Mouse (Mus musculus): ENCODE data around the gene Ralgps1. TPM values are rescaled to one million over a fixed set of nuclear protein-coding genes. Genes with fewer than 3 reads are reported as not detected.

The Ralgps1 gene
- 1 to 10 TPM; 5.9 to 6.7 TPM for polyA plus RNA-seq (2017; shearing (Covaris generic))

DNA sequence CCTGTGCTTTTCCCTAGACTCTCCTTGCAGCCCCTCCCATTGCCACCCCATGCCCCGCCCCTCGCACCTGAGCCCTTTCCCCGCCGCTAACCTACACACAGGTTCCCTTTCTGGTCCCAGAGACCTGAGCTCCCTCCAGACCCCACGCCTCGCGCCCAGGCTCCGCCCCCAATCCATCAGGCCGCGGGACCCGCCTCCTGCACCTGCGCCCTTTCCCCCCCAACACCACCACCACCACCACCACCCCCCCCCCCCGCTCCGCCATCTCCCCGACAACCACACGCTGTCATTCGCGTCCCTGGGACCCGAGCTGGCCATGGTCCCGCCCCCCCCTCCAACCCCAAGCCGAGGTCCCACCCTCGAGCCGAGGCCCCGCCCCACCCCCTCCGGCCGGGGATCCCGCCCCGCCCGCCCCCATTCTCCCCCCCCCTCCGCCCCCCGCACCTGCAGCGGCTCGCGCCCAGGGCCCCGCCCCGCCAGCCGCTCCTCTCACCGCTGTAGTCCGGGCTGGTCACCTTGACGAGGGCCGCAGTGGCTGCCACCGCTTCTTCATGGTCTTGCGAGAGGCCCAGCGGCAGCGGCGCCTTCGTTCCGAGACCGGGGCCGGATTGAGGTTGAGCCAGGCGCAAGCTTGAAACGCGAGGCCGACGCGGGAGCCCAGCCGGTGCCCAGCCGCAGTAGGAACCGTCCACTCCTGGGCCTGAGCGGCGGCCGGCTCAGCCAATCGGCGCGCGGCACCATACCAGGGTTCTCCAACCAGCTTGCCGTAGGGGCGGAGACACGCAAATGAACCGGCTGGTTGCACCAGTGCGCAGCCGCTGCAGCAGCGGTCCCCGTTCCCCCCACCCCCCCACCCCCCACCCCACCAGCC is at the start of gene Ralgps1:
Gene Ralgps1 (minus strand): TSS at position 710 of the 871 bp plus-strand sequence.

DNA sequence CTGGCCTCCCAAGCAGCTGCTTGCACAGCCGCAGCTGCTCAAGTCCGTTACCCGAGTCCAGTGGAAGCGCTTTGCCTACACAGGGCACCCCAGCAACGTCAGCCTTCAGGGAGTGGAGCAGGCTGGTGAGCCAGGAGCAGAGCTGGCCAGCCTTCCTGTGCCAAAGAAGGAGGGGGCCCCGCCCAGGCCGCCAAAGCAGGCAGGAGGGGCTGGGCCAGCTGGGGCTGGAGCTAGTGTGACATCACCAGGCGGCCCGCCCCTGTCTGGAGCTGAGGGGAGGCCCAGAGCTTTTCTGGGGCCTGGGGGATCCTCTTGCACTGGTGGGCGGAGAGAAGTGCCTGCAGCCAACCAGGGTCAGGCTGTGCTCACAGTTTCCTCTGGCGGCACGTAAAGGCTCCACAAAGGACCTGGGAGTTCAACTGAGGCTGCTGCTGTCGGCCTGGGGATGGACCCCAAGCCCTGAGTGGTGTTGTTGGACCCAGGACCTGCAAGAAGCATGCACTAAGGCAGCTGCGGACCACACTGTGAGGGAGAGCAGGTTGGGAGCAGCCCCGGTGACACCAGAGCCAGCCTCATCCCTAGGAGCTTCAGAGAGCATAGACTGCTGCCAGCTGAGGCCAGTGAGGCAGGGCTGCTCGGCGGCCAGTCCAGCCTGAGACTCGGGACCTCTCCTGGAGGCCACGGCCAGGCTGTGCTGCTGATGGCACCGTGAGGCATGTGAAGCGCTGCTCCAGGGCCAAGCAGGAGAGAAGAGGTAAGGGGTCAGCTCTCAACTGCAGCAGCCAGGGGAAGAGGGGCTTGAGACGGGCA is 155.4 kb downstream of the Ralgps1 start, which contains the start of gene Angptl2:
Gene Angptl2 (plus strand): TSS at position 370 of the 810 bp plus-strand sequence.

DNA sequence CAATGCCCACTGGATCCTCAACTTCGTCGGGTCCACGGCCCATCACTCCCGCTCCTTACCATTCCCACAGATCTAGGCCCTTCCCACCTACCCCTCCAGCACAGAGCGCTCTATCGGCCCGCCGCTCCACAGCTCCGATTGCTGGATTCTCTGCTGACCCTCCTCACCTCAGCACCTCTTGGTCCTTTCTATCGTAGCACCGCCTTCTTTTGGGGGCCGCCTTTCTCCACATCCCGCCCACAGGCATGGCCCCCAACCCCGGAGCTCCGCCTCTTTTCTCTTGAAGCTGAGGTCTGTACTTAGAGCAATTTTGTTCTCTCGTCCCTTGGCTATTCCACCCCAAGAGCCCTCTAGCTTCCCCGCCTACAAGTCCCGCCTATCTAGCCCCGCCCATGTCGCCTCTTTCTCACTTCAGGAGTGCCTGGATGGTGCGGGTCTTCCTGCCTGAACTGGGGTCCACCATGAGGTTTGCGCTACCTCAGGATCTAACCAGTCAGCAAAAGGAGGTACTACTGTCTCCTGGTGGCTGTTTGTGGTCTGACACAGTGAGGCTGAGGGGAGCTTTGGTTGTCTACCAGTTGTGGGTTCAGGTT is 239.7 kb downstream of the Ralgps1 start, which contains the start of gene Garnl3:
Gene Garnl3 (minus strand): TSS at position 155 of the 593 bp plus-strand sequence.

Other genes starting within 250 kb of the Ralgps1 start
- 1 to 10 TPM in 1 of 2 experiments, under 1 TPM in 1; 0.62 to 1.0 TPM for gene Garnl3, start 239.8 kb downstream of the Ralgps1 start, polyA plus RNA-seq (2017; shearing (Covaris generic))
- gene Angptl2, start 155.4 kb downstream of the Ralgps1 start, polyA plus RNA-seq (2017; shearing (Covaris generic)) = 10 to 100 TPM; 11.6 to 33.2 TPM
- gene Zbtb34, start 59.8 kb upstream of the Ralgps1 start, polyA plus RNA-seq (2017; shearing (Covaris generic)) = 1 to 10 TPM; 2.3 to 3.5 TPM
- gene Zbtb43, start 97.1 kb upstream of the Ralgps1 start, polyA plus RNA-seq (2017; shearing (Covaris generic)) = 10 to 100 TPM; 10.9 to 15.2 TPM